Mouse (Mus musculus) ES-E14 (cell line): ENCODE results near the gene Pacrg.

ENCODE experiments used
- CHD2 ChIP-seq: IDR thresholded peaks from 2 replicates; pipeline ENCODE4 v1.6.1; 2014; ENCODE audit warnings: mild to moderate bottlenecking, low read depth, low read length, inconsistent platforms
- HCFC1 ChIP-seq: IDR thresholded peaks from 2 replicates; pipeline ENCODE4 v1.6.1; 2012; ENCODE audit warnings: low read length, inconsistent platforms, borderline replicate concordance; ENCODE audit not compliant: insufficient read depth
- MAFK ChIP-seq: IDR thresholded peaks from 2 replicates; pipeline ENCODE4 v1.6.1; 2014; ENCODE audit warnings: mild to moderate bottlenecking, low read depth, low read length, inconsistent platforms; ENCODE audit not compliant: insufficient read depth
- ZC3H11A ChIP-seq: IDR thresholded peaks from 2 replicates; pipeline ENCODE4 v1.6.1; 2012; ENCODE audit warnings: low read depth, mild to moderate bottlenecking, inconsistent platforms, low read length, borderline replicate concordance
- ZNF384 ChIP-seq: IDR thresholded peaks from 2 replicates; pipeline ENCODE4 v1.6.1; 2012; ENCODE audit warnings: low read depth, low read length, inconsistent platforms

DNA sequence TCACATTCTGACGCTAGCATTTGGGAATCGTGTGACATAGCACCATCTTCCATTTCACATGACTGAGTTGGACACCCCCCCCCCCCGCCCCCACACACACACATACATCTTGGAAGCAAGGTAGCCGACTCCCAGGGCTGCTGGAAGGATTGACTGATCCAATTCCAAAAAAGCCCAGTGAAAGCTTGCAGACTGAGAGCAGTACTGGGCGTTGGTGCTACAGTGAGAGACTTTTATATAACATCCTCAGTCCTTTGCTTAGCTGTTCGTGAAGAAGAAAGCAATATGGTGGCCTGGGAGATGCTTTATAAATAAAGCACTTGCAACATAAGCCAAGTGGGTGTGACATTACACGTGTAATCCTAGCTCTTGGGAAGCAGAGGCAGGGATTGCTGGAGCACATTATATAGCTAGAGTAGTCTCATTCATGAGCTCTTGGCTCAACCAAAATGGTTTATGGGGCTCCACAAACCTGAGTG lies 251.2 kb downstream of the Pacrg start:
- TF ChIP-seq CHD2 (no peak), ZNF384 (no peak), HCFC1 (no peak), ZC3H11A (no peak), MAFK (no peak)
